Mouse (Mus musculus) liver, embryonic 15.5 days (tissue): ENCODE results near the gene Rabep1. TPM values are rescaled to one million over a fixed set of nuclear protein-coding genes. Genes with fewer than 3 reads are reported as not detected.

Experiments
- ATAC-seq: fragments of 200-750 bp; cut with Nextera tagmentation; 2 replicates; pipeline ENCODE4 v1.8.0; 2017; ENCODE audit warnings: moderate number of reproducible peaks, mild to moderate bottlenecking, moderate library complexity; ENCODE audit not compliant: insufficient read depth
- H3K27ac ChIP-seq: fragments of 300-500 bp; sonication (generic); replicated peaks from 2 replicates; pipeline ENCODE4 v1.5.1; 2015; ENCODE audit warnings: mild to moderate bottlenecking, inconsistent platforms
- H3K27me3 ChIP-seq: fragments of 300-500 bp; sonication (generic); 2 replicates; pipeline ENCODE4 v1.6.1; 2015; ENCODE audit warnings: mild to moderate bottlenecking, inconsistent platforms
- H3K36me3 ChIP-seq: fragments of 300-500 bp; sonication (generic); replicated peaks from 2 replicates; pipeline ENCODE4 v1.6.1; 2015; ENCODE audit warnings: moderate library complexity, mild to moderate bottlenecking, inconsistent platforms
- H3K4me1 ChIP-seq: fragments of 300-500 bp; sonication (generic); replicated peaks from 2 replicates; pipeline ENCODE4 v1.6.1; 2015; ENCODE audit warnings: inconsistent platforms
- H3K4me2 ChIP-seq: fragments of 300-500 bp; sonication (generic); 2 replicates; pipeline ENCODE4 v1.6.1; 2015; ENCODE audit warnings: moderate library complexity, mild to moderate bottlenecking, inconsistent platforms
- H3K4me3 ChIP-seq: fragments of 300-500 bp; sonication (generic); replicated peaks from 2 replicates; pipeline ENCODE4 v1.5.1; 2015; ENCODE audit warnings: mild to moderate bottlenecking, inconsistent platforms
- H3K9ac ChIP-seq: fragments of 300-500 bp; sonication (generic); 2 replicates; pipeline ENCODE4 v1.6.1; 2015; ENCODE audit warnings: moderate library complexity, mild to moderate bottlenecking, inconsistent platforms
- H3K9me3 ChIP-seq: fragments of 300-500 bp; sonication (generic); replicated peaks from 2 replicates; pipeline ENCODE4 v1.6.1; 2016; ENCODE audit warnings: inconsistent platforms
- WGBS: fragments of 180-500 bp; shearing (Covaris S2); methylation state at CpG from one replicate; pipeline ENCODE4 v1.1.7; 2015; ENCODE audit warnings: mixed read lengths; ENCODE audit not compliant: insufficient replicate concordance; 5-methylcytosine and 5-hydroxymethylcytosine counted together
- polyA plus RNA-seq: library from polyadenylated mRNA; unstranded; fragments of >200 nt; fragmentation: Nextera tagmentation; extraction: Ambion mirVana; gene quantifications from 2 replicates; pipeline ENCODE4 v1.2.1, GENCODE M21; 2015

The Rabep1 gene
- polyA plus RNA-seq, 1 experiment from 2014 or later, result 13.1 TPM

GRCm38 (mm10) chr11:70869263-70869662 lies 24.7 kb downstream of the Rabep1 start:
- Histone ChIP-seq H3K9ac (no peak overlapping the region), H3K36me3 (no peaks in the 10 kb centered on the region), H3K9me3 (no peaks in the 10 kb centered on the region), H3K27me3 (no peaks in the 10 kb centered on the region), H3K4me2 (no peak overlapping the region), H3K4me3 (no peak overlapping the region), H3K27ac (no peak overlapping the region), H3K4me1 (peaks cover 29% of the 10 kb centered on the region)
- WGBS, result 69% methylated on average over 3 of the region's 3 CpGs
- ATAC-seq, result no peak

GRCm38 (mm10) chr11:70869811-70870210 lies 25.2 kb downstream of the Rabep1 start:
- no peak overlapping the region for H3K9ac ChIP-seq
- no peaks in the 10 kb centered on the region for H3K27me3 ChIP-seq
- no peak overlapping the region for H3K4me3 ChIP-seq
- H3K36me3 ChIP-seq, result no peaks in the 10 kb centered on the region
- ATAC-seq, result no peak
- WGBS, result 63% methylated on average over 2 of the region's 2 CpGs
- H3K27ac ChIP-seq, result no peak overlapping the region
- H3K9me3 ChIP-seq, result no peaks in the 10 kb centered on the region
- peaks cover 29% of the 10 kb centered on the region for H3K4me1 ChIP-seq
- H3K4me2 ChIP-seq, result no peak overlapping the region

- Histone ChIP-seq H3K4me2 (no peak overlapping the region), H3K27me3 (no peaks in the 10 kb centered on the region), H3K4me1 (peaks cover 33% of the 10 kb centered on the region), H3K9me3 (no peaks in the 10 kb centered on the region), H3K36me3 (no peaks in the 10 kb centered on the region), H3K27ac (no peak overlapping the region), H3K4me3 (no peak overlapping the region), H3K9ac (no peak overlapping the region)
- no peak for ATAC-seq
- 77% methylated on average over 1 of the region's 1 CpGs for WGBS
These were observed 25.8 kb downstream of the Rabep1 start for GRCm38 (mm10) chr11:70870407-70870806.

- Histone ChIP-seq H3K36me3 (no peaks in the 10 kb centered on the region), H3K27me3 (no peaks in the 10 kb centered on the region)
- ATAC-seq, result no peak
These were observed 26.5 kb downstream of the Rabep1 start for GRCm38 (mm10) chr11:70871110-70871509.

GRCm38 (mm10) chr11:70871766-70872330 lies 27.3 kb downstream of the Rabep1 start:
- no peak for ATAC-seq
- H3K27ac ChIP-seq, result no peak overlapping the region
- H3K36me3 ChIP-seq, result 0 out of 2 replicates have a peak, but pooled peaks cover 6% of the 10 kb centered on the region
- no peak overlapping the region for H3K4me3 ChIP-seq
- WGBS, result 65% methylated on average over 3 of the region's 3 CpGs
- H3K9ac ChIP-seq, result no peak overlapping the region
- no peaks in the 10 kb centered on the region for H3K9me3 ChIP-seq
- H3K4me1 ChIP-seq, result peaks cover 34% of the 10 kb centered on the region
- H3K4me2 ChIP-seq, result no peak overlapping the region
- H3K27me3 ChIP-seq, result no peaks in the 10 kb centered on the region

More at GRCm38 (mm10) chr11:70871110-70871509, 26.5 kb downstream of the Rabep1 start:
- no peak overlapping the region for H3K9ac ChIP-seq
- WGBS, result 25% methylated on average over 1 of the region's 1 CpGs
- H3K9me3 ChIP-seq, result no peaks in the 10 kb centered on the region
- no peak overlapping the region for H3K4me3 ChIP-seq
- no peak overlapping the region for H3K4me2 ChIP-seq
- H3K27ac ChIP-seq, result no peak overlapping the region
- peaks cover 34% of the 10 kb centered on the region for H3K4me1 ChIP-seq

GRCm38 (mm10) chr11:70873846-70874613 lies 29.5 kb downstream of the Rabep1 start:
- no peak overlapping the region for H3K4me3 ChIP-seq
- H3K9ac ChIP-seq, result no peak overlapping the region
- H3K27ac ChIP-seq, result no peak overlapping the region
- H3K9me3 ChIP-seq, result no peaks in the 10 kb centered on the region
- peaks cover 25% of the 10 kb centered on the region for H3K4me1 ChIP-seq
- WGBS, result 66% methylated on average over 1 of the region's 1 CpGs
- H3K36me3 ChIP-seq, result peaks cover 12% of the 10 kb centered on the region; the same call in 1 of the 2 replicates
- no peak for ATAC-seq
- H3K4me2 ChIP-seq, result no peak overlapping the region
- no peaks in the 10 kb centered on the region for H3K27me3 ChIP-seq

GRCm38 (mm10) chr11:70877670-70878069 lies 33.1 kb downstream of the Rabep1 start:
- ATAC-seq, result no peak
- Histone ChIP-seq H3K9me3 (no peaks in the 10 kb centered on the region), H3K36me3 (peaks cover 22% of the 10 kb centered on the region), H3K27ac (no peak overlapping the region), H3K9ac (no peak overlapping the region), H3K27me3 (no peaks in the 10 kb centered on the region), H3K4me2 (no peak overlapping the region), H3K4me3 (no peak overlapping the region), H3K4me1 (peaks cover 10% of the 10 kb centered on the region)
- 75% methylated on average over 7 of the region's 7 CpGs for WGBS

- Histone ChIP-seq H3K9me3 (no peaks in the 10 kb centered on the region), H3K36me3 (peaks cover 37% of the 10 kb centered on the region), H3K27me3 (no peaks in the 10 kb centered on the region), H3K27ac (no peak overlapping the region), H3K4me1 (no peaks in the 10 kb centered on the region), H3K4me3 (no peak overlapping the region), H3K9ac (no peak overlapping the region), H3K4me2 (no peak overlapping the region)
- ATAC-seq, result no peak
- 49% methylated on average over 3 of the region's 3 CpGs for WGBS
These were observed 38.4 kb downstream of the Rabep1 start for GRCm38 (mm10) chr11:70882905-70883430.

GRCm38 (mm10) chr11:70890643-70891042 lies 46.1 kb downstream of the Rabep1 start:
- Histone ChIP-seq H3K27me3 (no peaks in the 10 kb centered on the region), H3K9ac (no peak overlapping the region), H3K9me3 (no peaks in the 10 kb centered on the region), H3K4me2 (no peak overlapping the region), H3K27ac (no peak overlapping the region), H3K4me3 (no peak overlapping the region), H3K4me1 (no peaks in the 10 kb centered on the region), H3K36me3 (peaks cover 46% of the 10 kb centered on the region)
- 62% methylated on average over 2 of the region's 2 CpGs for WGBS
- ATAC-seq, result no peak

- Histone ChIP-seq H3K9me3 (no peaks in the 10 kb centered on the region), H3K4me1 (no peaks in the 10 kb centered on the region), H3K4me3 (no peak overlapping the region), H3K9ac (no peak overlapping the region), H3K27ac (no peak overlapping the region), H3K36me3 (peaks cover 47% of the 10 kb centered on the region), H3K27me3 (no peaks in the 10 kb centered on the region), H3K4me2 (no peak overlapping the region)
- ATAC-seq, result no peak
These were observed 47.0 kb downstream of the Rabep1 start for GRCm38 (mm10) chr11:70891616-70892015.

- Histone ChIP-seq H3K4me1 (no peaks in the 10 kb centered on the region), H3K4me3 (no peak overlapping the region), H3K9ac (no peak overlapping the region), H3K4me2 (no peak overlapping the region), H3K27me3 (no peaks in the 10 kb centered on the region), H3K36me3 (peaks cover 42% of the 10 kb centered on the region), H3K9me3 (no peaks in the 10 kb centered on the region), H3K27ac (no peak overlapping the region)
- WGBS, result 60% methylated on average over 3 of the region's 3 CpGs
- no peak for ATAC-seq
These were observed 53.1 kb downstream of the Rabep1 start for GRCm38 (mm10) chr11:70897680-70898079.
